Mouse (Mus musculus) C2C12 (cell line): ENCODE results near the gene Rps29. TPM values are rescaled to one million over a fixed set of nuclear protein-coding genes. Genes with fewer than 3 reads are reported as not detected.
A peak's percentile ranks its signal among the peaks of the same experiment; 100 is the strongest.
"Not testable (repeated sequence)": the region's sequence is repeated elsewhere in the genome, so short reads cannot be mapped to it uniquely, and the experiment has no call there.

ENCODE experiments used
- H3K27me3 ChIP-seq: one replicate; pipeline ENCODE4 v1.6.1; 2011; ENCODE audit not compliant: control insufficient read depth, insufficient read depth, insufficient read length
- H3K36me3 ChIP-seq: one replicate; pipeline ENCODE4 v1.6.1; 2011; ENCODE audit not compliant: control insufficient read depth, insufficient read depth
- H3K4me3 ChIP-seq: one replicate; pipeline ENCODE4 v1.5.1; 2011; ENCODE audit warnings: mild to moderate bottlenecking, control low read depth; ENCODE audit not compliant: poor library complexity, insufficient read depth, severe bottlenecking
- H3K79me2 ChIP-seq: one replicate; pipeline ENCODE4 v1.6.1; 2011; ENCODE audit not compliant: control insufficient read depth, insufficient read depth
- H3K79me3 ChIP-seq: one replicate; pipeline ENCODE4 v1.6.1; 2011; ENCODE audit warnings: low read depth, control low read depth
- H3ac ChIP-seq: one replicate; pipeline ENCODE3; 2011; ENCODE audit warnings: low read depth; ENCODE audit not compliant: control insufficient read depth, insufficient read length
- CEBPB ChIP-seq: IDR thresholded peaks from one replicate; pipeline ENCODE4 v1.6.1; 2011; ENCODE audit warnings: low read depth, mild to moderate bottlenecking, control low read depth, moderate library complexity
- CTCF ChIP-seq: IDR thresholded peaks from one replicate; pipeline ENCODE4 v1.5.1; 2011; ENCODE audit not compliant: control insufficient read depth, insufficient read depth, insufficient read length
- FOSL1 ChIP-seq: IDR thresholded peaks from one replicate; pipeline ENCODE4 v1.8.0; 2011; ENCODE audit warnings: mild to moderate bottlenecking, low read length; ENCODE audit not compliant: poor library complexity, insufficient read depth, severe bottlenecking
- MAX ChIP-seq: IDR thresholded peaks from one replicate; pipeline ENCODE4 v1.6.1; 2011; ENCODE audit warnings: mild to moderate bottlenecking, control low read depth
- MYOD1 ChIP-seq: IDR thresholded peaks from one replicate; pipeline ENCODE4 v1.6.1; 2011; ENCODE audit warnings: low read depth; ENCODE audit not compliant: control insufficient read depth, insufficient read length
- MYOG ChIP-seq: IDR thresholded peaks from one replicate; pipeline ENCODE4 v1.6.1; 2011; ENCODE audit not compliant: control insufficient read depth, insufficient read length; ENCODE audit errors: extremely low read depth
- USF1 ChIP-seq: IDR thresholded peaks from one replicate; pipeline ENCODE4 v1.6.1; 2011; ENCODE audit warnings: low read depth, mild to moderate bottlenecking, control low read depth, moderate library complexity
- long read RNA-seq, 2 experiments: library from polyadenylated mRNA; unstranded; transcript quantifications; one replicate each; pipeline ENCODE4 v2.0.0; 2019 to 2020
- polyA plus RNA-seq: library from polyadenylated mRNA; unstranded; fragments of >200 nt; fragmentation: generic; extraction: Trizol; gene quantifications from one replicate; pipeline ENCODE4 v1.2.1, GENCODE M21; 2012; ENCODE audit warnings: missing spikeins

Gene Rps29
- 10,268 TPM for polyA plus RNA-seq
- long read RNA-seq, experiment 1, transcript Rps29-201 (3 exons, 390 nt): major isoform, 115 of 119 reads
- long read RNA-seq, experiment 1, partial matches to known transcripts: 0 of 119 reads
- long read RNA-seq, experiment 1, other reads (novel, unspliced or antisense): 4 of 119 reads
- long read RNA-seq, experiment 2, transcript Rps29-201 (3 exons, 390 nt): major isoform, 130 of 137 reads
- long read RNA-seq, experiment 2, partial matches to known transcripts: 0 of 137 reads
- long read RNA-seq, experiment 2, other reads (novel, unspliced or antisense): 5 of 137 reads

- Histone ChIP-seq H3ac (peak within 1 kb of the TSS; percentile 94), H3K4me3 (peak within 1 kb of the TSS; percentile 73)
Measured at GRCm38 (mm10) chr12:69158765-69159577, at the start of gene Rps29. Gene Rps29 (minus strand): TSS chr12:69159186.

DNA sequence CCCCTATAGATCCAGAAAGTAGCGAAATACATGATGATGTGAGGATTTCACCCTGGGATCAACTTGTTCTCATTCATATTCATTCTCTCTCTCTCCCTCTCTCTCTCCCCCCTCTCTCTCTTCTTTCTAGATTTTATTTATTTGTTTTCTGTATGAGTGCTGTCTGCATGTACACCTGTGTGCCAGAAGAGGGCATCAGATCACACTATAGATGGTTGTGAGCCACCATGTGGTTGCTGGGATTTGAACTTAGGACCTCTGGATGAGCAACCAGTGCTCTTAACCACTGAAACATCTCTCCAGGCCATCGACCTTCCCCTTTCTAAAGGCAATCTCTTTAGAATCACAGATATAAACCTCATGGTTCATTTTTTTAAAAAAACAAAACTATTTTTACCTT lies 49.5 kb upstream of the Rps29 start:
- Histone ChIP-seq H3ac (no peak overlapping the region), H3K4me3 (no peak overlapping the region), H3K79me3 (no peaks in the 10 kb centered on the region), H3K79me2 (no peaks in the 10 kb centered on the region), H3K36me3 (peaks cover 42% of the 10 kb centered on the region), H3K27me3 (no peaks in the 10 kb centered on the region)
- TF ChIP-seq MYOD1 (no peak), USF1 (no peak), CTCF (no peak), MYOG (no peak), FOSL1 (no peak), MAX (no peak), CEBPB (no peak)

More at GRCm38 (mm10) chr12:69158765-69159577, at the start of gene Rps29:
- Histone ChIP-seq H3K79me2 (peaks cover 22% of the 10 kb centered on the region), H3K36me3 (peaks cover 29% of the 10 kb centered on the region), H3K79me3 (peaks cover 12% of the 10 kb centered on the region)
- peak; percentile 75 for TF ChIP-seq MAX
- H3K27me3 ChIP-seq: not testable (repeated sequence)

GRCm38 (mm10) chr12:69207926-69208325 lies 48.9 kb upstream of the Rps29 start:
- Histone ChIP-seq H3K4me3 (no peak overlapping the region), H3K27me3 (no peaks in the 10 kb centered on the region), H3ac (no peak overlapping the region), H3K79me2 (no peaks in the 10 kb centered on the region), H3K36me3 (peaks cover 41% of the 10 kb centered on the region), H3K79me3 (peaks cover 2% of the 10 kb centered on the region)
- TF ChIP-seq MYOG (no peak), USF1 (no peak), MAX (no peak), CEBPB (no peak), MYOD1 (no peak), FOSL1 (no peak), CTCF (no peak)

DNA sequence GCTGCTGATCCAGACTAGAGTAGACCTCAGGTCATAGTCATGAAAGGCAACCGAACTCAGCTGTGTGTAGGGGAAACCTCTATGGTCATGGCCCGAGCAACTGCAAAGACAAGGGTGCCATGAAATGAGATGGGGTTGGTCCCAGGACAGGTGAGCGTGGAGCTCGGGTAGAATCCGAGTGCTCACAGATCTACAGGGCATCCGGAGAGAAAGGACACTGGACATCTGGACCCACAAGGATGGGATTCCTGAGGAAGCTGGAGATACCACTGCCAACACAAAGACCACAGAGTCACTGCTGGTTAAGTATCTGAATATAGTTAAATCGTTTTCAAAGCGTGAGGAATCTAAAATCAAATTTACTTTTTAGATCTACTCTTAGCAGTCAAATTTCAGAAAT lies 48.4 kb upstream of the Rps29 start:
- H3K79me2 ChIP-seq: no peaks in the 10 kb centered on the region
- peaks cover 46% of the 10 kb centered on the region for H3K36me3 ChIP-seq
- H3K79me3 ChIP-seq: peaks cover 2% of the 10 kb centered on the region
- no peaks in the 10 kb centered on the region for H3K27me3 ChIP-seq
- no peak overlapping the region for H3K4me3 ChIP-seq
- TF ChIP-seq MYOG (no peak), USF1 (no peak), MYOD1 (no peak), FOSL1 (no peak), MAX (no peak), CEBPB (no peak), CTCF (no peak)
- no peak overlapping the region for H3ac ChIP-seq

- H3K4me3 ChIP-seq: no peak within 1 kb of the TSS
- TF ChIP-seq CTCF: no peak
- no peak for TF ChIP-seq USF1
- TF ChIP-seq MAX: no peak
- TF ChIP-seq MYOD1: no peak
- TF ChIP-seq CEBPB: no peak
- no peak for TF ChIP-seq MYOG
- TF ChIP-seq FOSL1: no peak
- no peak within 1 kb of the TSS for H3ac ChIP-seq
- peaks cover 51% of the 10 kb centered on the region for H3K36me3 ChIP-seq
- peaks cover 8% of the 10 kb centered on the region for H3K79me3 ChIP-seq
- no peaks in the 10 kb centered on the region for H3K27me3 ChIP-seq
- H3K79me2 ChIP-seq: peaks cover 18% of the 10 kb centered on the region
Measured at GRCm38 (mm10) chr12:69204052-69204833, 45.3 kb upstream of the Rps29 start, which contains the start of gene Gm49384. Gene Gm49384 (minus strand): TSS chr12:69204267.
